Mouse (Mus musculus) 416B (cell line): ENCODE measurements around the gene Btrc.
A peak's percentile ranks its signal among the peaks of the same experiment; 100 is the strongest.

Experiments
- DNase-seq: peaks from one replicate; pipeline ENCODE4 v3.0.0; 2011; ENCODE audit warnings: low read depth

Gene Btrc

DNA sequence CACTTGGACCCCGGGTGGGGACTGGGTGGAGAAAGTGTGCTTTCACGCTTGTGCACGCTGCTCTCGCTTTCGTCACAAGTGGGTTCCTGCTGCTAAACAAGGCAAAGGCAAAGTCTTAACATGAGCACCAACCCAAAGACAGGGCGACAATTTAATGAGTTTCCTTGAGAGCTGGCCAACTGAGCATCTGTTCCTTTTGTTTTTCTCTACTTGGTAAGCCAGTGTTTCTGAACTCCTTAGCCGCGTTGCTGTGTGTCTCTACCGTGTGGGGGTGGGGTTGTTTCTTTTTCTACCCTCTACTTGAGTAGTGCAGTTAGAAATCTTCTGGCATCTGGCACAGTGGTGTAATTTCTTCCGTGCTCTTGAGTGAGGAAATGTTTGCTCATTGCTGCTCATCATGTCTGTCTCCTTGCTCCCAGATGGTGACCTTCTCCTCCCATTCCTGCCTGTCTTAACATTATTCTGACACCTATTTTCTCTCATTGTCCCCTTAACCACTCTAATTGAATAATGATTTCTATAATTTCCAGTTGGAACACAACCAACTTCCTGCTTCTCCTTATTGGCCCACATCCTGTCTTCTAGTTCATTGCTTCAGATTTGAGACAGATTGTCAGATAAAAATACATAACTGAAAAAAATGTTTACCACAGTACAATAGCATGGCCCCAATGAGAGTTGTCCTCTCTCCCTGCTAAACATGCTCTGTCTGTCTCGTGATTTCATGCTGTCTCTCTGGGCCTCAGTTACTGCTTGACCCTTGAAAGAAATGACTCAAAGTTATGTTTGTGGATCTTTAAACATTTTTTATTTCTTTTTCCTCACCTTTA, 109.4 kb downstream of the Btrc start:
- DNase-seq: peak; percentile 57

DNA sequence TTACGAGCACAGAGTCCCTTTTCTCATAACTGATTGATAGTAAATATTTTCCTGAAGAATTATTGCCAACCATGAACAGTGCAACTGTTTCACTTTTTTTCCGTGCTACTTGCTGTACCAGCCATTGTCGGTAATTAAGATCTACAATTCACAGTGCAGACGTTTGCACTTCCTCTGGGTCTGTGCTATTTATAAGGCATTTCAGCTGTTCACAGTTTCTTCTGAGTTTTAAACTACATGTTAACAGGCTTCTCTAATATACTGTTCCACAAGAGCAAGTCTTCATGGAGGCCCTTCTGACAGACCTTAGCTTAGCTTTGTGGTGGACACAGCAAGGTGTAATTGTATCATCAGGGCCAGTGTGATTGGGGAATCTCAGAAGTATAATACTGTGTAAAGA, 111.2 kb downstream of the Btrc start:
- DNase-seq: no peak

- no peak for DNase-seq
Measured at GRCm38 (mm10) chr19:45475928-45476553, 112.5 kb downstream of the Btrc start.

GRCm38 (mm10) chr19:45479548-45479947, 116.0 kb downstream of the Btrc start:
- DNase-seq: no peak

GRCm38 (mm10) chr19:45480490-45480889, 117.0 kb downstream of the Btrc start:
- no peak for DNase-seq

- no peak for DNase-seq
Measured at GRCm38 (mm10) chr19:45480951-45481350, 117.4 kb downstream of the Btrc start.

DNA sequence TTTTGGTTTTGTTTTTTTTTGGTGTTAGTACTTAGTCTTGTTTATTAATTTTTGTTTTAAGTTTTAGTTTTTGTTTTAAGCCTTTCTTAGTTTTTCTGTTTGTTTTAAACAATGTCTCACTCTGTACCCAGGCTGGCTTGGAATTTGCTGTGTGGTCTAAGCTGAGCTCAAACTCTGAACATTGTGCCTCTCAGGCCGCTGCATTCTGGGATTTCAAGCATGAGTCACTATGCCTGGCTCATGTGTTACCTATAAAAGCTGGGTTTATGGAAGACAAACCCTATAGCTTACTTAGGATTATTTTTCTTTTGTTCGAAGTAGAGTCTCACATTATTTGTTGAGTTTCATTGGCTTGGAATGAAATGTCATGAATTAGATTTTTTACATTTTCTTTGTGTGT, 119.9 kb downstream of the Btrc start:
- no peak for DNase-seq

- DNase-seq: peak; percentile 32
Measured at GRCm38 (mm10) chr19:45486206-45486991, 122.9 kb downstream of the Btrc start.

GRCm38 (mm10) chr19:45486992-45487387, 123.5 kb downstream of the Btrc start:
- DNase-seq: no peak

- no peak for DNase-seq
Measured at GRCm38 (mm10) chr19:45489961-45490360, 126.4 kb downstream of the Btrc start.

DNA sequence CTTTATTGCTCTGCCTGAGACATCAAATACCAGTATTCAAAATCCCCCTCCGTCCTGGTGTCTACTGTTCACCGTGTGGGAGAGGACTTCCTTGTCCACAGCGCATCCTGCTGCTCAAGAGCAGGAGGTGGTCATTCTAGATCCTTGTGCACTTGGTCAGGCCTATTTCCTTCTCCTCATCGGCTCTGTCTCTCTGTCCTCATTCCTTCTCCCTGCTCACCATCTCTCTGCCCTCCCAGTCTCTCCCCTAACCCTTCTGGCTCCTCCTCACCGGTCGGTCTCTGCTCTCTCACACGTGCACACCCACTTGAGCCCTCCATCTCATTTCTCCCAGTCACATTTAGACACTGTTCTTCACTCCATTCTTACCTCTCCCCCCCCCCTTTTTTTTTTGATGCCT, 127.7 kb downstream of the Btrc start:
- no peak for DNase-seq

DNA sequence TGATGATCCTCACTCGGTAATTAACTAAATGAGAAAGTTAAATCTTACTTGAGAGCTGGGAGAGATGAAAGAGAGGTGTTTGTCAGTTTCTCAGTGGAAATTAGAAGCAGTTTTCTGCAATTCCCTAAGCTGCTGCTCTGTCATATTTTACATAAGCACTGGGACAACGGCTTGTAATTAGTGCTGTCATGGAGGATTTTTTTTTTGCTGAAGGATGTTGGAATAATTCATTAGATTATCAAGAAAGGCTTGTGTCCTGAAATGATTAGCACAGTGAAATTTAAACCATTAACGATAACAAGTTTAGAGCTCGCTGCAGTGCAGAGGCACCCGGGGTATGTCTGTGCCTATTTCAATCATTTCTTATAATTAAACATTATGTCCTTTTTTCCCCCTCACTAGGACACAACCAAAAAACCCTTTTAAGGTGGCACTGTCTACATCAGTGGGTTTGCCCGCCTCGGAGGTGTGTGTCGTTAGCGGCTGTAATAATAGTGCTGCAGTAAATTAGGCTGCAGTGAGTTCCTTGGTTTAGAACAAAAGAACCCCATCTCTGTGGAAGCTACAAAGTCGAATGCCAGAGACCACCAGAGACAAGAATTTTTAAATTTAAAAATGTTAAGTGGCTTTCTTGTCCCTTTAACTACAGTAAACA, 130.7 kb downstream of the Btrc start:
- DNase-seq: no peak

DNA sequence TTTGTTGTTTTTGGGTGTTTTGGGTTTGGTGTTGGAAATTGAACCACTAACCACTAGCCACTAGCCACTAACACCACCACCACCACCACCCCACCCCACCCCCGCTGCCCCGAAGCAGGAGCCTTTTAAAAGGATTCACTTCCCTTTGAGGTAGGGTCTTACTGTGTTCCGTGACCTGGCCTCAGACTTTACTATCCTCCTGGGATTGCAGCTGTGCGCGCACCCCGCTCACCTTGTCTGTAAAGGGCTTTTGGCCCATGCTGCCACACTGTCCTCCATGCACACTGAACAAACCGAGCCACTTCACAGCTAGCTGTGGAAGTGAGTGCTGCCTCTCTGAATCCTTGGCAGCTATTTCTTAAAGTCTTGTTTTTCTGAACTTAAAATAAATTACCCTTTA, 141.9 kb downstream of the Btrc start:
- no peak for DNase-seq

DNA sequence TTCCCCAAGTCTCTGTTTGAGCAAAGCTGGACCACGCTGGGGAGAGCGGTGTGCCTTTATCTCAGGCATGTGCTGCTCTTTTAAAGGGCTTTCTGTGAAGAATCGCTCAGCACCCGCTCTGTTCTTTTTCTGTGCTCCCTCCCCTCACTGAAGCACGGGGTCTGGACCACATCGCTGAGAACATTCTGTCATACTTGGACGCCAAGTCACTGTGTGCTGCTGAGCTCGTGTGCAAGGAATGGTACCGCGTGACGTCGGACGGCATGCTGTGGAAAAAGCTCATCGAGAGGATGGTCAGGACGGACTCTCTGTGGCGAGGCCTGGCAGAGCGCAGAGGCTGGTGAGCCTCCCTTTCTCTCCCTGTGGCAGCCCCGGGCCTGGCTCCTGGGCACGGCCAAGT, 144.0 kb downstream of the Btrc start:
- DNase-seq: no peak

GRCm38 (mm10) chr19:45510680-45511079, 147.1 kb downstream of the Btrc start:
- no peak for DNase-seq

GRCm38 (mm10) chr19:45511406-45511805, 147.9 kb downstream of the Btrc start:
- DNase-seq: no peak

DNA sequence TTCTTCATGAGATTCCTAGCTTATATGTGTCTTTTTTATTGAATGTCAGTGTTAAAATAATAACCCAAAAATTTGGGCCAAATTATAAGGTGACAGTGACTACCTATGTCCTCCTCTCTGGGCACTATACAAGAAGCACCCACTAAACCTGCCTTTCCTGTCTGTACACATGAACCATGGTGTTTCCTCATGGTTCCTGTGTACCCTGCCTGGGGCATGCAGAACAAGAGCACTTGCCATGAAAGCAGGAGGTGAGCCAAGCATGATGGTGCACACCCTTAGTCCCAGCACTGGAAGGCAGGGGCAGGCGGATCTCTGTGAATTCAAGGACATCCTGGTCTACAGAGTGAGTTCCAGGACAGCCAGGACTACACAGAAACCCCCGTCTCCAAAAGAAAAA, 151.8 kb downstream of the Btrc start:
- no peak for DNase-seq

DNA sequence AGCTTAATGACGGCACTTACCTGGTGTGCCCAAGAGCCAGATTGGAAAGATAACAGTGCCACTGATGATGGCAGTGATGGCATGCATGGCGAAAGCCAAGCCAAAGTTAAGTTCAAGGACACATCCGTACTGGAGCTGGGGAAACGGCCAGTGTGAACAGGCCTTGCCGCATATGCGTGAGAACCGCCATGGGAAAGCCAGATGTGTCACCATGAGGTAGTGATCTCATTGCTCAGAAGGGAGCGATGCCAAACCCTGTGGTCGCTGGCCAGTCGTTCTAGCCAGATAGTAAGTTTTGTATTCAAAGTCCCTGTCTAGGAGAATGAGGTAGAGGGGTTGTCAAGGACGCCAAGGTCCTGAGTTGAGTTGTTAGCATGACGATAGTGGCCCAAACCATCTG, 152.7 kb downstream of the Btrc start:
- no peak for DNase-seq

- DNase-seq: no peak
Measured at GRCm38 (mm10) chr19:45527382-45527781, 163.8 kb downstream of the Btrc start.

DNA sequence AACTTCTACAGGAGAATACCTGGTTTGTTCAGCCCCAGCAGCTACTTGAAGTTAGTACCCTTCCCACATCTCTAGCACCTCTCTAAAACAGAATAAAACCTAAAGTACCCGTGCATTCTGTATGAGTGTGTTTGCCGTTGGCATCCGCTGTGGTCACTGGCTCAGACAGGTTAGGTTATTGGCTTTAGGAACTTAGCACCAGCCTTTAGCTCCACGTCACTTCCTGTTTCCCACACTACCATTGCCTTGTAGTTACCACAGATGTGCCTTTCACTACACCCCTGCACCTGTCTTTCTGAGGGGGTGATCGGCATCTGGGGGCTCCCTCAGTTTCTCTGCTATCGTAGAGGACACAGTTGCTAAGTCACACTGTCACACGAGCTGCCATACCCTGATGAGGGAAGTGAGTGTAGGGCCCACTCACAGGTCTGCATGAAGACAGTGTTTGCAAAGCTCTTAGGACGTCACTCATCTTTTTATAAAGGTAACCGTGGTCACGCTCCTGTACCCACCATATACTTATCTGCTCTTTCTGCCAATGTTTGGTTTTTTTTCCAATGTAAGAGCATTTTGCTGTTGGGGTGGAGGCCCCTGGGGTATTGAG, 164.5 kb downstream of the Btrc start:
- no peak for DNase-seq

- no peak for DNase-seq
Measured at GRCm38 (mm10) chr19:45529294-45529693, 165.8 kb downstream of the Btrc start.
